Mouse (Mus musculus): ENCODE results near the gene Mgmt.
A peak's percentile ranks its signal among the peaks of the same experiment; 100 is the strongest.

The Mgmt gene

DNA sequence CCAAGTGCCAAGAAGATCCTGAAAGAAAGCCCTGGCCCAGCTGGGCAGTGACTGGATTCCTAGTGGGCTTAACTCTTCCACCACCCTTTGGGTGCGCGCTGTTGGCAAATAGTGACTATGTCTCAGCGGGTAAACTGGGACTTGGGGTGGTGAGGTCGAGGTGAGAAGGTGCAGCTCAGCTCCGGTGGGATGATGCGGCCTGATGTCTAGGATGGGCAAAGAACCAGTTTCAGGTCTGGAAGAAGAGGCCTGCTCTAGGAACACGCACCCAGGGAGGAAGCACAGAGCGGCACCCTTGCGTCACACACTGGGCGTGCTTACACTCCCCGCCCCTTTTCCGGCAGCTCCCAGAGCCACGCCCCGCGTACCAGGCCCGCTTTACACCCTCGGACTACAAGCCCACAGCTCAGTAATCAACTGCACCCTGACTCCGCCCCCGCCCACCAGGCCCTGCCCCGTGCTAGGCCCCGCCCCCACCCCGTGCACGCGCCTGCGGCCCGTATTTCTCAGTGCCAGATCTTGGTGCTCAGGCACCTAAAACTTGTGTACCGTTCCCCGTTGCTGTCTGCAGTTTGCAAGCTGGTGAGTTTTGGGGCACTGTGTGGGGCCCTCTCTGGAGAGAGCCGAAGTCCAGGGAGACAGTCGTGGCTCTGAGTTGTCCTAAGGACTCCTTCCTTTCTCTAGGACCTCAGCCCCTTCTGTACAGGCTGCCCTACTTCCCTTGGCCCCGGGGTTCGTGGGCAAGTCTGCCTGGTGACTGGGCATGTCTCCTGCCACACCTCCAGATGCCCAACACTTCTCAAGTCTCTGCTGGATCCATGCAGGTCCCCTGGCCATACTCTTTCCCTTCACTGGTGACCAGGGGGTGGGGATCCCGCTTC lies at the start of gene Mgmt:
TSS of gene Mgmt (plus strand) at position 509 of the 881 bp plus-strand sequence.
- DNase-seq (ENCODE audit: low spot score) = peak; percentile 60

DNA sequence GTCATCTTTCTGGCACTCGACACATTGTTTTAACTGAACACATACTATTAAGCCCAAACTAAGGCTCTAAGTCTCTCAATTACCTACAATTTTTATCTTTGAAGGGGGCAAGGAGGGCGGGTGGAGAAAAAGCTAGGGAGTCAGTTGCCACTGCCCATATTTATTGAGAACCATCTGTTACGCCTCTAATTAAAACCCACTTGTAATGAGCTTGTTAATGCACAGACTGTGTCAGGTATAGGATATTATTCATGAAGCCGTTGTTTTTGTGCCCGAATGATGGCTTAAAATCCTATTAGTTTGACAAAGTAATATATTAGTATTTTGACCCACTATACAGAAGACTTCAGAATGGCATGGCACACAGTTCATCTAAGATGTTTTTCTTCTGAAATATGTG lies 49.6 kb upstream of the Mgmt start:
- DNase-seq (ENCODE audit: low spot score) = no peak

DNA sequence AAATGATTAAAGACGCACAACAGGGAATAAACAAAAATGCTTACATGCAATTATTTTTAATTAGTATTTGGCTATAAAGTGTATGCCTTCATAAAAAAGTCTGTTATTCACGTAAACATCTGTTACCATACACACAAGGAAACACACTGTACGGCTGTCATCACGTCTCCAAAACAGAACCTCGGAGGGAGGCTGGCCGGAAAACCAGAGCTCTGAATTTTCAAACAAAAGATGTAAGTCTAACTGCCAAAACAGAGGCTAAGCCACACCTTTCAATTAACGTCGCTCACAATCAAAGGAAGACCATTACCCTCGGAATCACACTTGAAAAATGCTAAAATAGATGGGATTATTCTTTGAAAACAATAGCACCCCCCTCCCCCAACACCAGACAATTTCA lies 49.1 kb upstream of the Mgmt start:
- no peak for DNase-seq (ENCODE audit: low spot score)

DNA sequence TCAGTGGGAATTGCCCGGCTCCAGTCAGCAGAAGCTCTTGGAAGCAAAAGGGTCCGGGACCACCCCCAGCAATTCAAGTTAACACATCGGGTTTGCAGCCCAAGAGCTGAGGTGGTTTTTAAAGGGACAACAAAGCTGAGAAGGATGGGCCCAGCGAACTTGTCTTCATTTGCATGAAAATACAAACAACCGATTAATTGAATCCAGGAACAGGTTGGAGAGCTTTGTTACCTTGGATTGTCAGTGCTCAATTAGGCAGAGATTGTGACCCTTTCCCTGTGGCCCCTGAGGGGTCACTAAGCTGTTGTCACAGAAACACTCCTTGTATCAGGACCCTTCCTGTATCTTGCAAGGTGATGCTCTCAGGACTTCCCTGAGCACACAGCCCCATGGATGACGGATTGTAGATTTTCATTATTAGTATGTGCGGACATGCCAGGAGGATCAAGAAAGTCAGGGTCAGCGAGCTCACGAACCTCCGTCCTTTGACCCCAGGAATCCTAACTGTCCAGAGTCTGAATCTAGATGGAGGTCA lies 48.3 kb upstream of the Mgmt start:
- no peak for DNase-seq (ENCODE audit: low spot score)

DNA sequence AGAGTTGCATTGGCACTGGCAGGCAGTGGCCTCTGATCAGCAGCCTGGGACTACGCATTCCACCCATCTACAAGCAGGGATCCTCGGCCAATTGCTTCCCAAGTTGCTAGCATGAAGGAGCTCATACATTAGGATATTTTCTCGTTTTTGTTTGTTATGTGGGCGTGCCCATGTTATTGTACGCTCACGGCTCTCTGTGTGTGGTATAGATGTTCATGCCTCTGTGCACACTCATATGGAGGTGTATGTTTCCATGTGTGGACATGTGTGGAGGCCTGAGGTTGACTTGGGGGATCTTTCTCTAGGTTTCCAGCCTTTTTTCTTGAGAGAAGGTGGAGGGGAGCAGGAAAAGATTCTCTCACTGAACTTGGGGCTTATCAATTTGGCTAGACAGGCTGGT lies 46.8 kb upstream of the Mgmt start:
- no peak for DNase-seq (ENCODE audit: low spot score)

DNA sequence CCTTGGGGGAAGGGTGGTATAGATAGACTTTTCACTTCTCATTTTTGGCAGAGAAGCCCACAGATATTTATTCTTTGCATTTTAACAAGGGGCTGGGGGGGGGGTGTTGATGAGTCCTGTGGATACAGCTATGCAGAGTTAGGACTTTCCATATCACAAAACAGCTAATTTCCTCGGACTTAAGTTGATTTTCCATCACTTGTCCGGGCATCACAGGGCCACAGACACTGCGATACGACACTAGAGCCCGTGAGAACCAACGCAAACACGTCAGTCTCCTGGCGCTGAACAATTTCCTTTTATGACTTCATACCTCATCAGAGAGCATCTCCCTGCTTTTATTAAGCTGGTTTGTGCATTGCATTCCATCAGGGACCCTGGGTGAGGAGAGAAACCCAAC lies 45.7 kb upstream of the Mgmt start:
- no peak for DNase-seq (ENCODE audit: low spot score)

DNA sequence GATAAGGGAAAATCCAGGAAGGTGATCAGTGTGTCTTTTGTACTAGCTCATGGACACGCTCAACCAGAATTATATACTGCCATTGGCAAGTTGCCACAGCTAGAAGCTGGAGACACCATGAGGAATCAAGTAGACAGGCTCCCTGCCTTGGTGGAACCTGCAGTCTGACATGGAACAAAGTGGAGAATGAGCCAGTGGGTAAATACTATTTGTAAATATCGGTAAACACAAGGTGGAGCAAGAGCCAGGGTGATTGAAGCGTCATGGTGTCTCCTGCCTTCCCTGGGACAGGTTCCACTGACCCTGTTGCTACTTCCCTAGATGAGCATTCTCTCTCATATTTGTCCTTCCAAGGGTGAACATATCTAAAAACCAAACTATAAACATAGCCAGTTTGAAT lies 44.6 kb upstream of the Mgmt start:
- DNase-seq (ENCODE audit: low spot score) = no peak

DNA sequence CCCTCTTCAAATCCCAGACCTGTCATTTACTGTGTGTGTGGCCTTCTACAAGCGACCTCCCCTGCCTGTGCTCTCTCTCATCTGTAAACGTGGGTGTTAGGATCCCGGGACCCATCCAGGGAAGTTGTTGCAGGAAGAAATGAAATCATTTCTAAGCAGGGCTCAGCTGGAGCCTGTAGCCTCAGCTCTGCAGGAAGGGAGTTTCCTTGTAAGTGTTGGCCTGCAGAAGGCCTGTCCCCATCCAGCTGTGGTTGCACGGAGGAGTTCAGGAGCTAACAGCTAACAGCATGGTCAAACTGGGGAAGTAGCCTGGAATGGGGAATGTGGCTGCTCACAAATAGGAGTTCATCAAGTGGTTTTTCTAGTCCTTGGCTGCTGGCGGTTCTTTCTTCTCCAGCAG lies 44.1 kb upstream of the Mgmt start:
- DNase-seq (ENCODE audit: low spot score) = no peak

DNA sequence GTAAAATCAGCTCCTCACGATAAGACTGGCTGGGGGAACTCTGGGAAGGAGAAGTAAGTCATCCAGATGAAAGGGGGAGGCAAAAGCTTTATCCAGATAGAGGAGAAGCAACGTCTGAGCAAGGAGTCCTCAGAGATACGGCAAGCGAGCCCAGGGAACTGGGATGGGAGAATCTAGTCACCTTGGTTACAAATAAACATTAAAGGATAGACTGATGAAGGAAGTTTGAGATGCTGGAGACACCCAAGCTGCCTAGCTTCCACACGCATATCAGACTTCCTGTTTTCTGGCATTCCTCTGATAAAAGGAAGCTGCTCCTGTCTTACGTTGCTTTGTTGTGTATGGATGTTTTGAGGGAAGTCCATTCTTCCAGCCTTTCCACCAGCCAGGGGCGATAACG lies 42.5 kb upstream of the Mgmt start:
- DNase-seq (ENCODE audit: low spot score) = no peak

DNA sequence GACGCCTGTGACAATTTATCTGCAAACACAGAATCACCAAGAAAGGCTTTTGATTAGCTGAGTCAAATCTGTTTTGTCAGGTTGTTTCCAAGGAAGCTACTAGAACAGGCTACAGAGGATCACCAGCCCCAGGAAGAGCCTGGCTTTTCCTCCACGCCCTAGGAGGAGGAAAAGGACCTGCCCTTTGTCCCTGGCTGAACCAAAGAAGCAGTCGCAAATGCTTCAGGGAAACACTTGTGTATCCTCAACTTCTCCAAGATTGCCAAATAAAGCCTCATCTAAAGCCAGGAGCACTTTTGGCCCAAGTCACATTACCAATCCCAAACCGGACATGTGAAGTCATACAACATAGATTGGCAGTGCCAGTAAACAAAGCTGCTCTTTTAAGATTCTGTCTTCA lies 41.7 kb upstream of the Mgmt start:
- no peak for DNase-seq (ENCODE audit: low spot score)

DNA sequence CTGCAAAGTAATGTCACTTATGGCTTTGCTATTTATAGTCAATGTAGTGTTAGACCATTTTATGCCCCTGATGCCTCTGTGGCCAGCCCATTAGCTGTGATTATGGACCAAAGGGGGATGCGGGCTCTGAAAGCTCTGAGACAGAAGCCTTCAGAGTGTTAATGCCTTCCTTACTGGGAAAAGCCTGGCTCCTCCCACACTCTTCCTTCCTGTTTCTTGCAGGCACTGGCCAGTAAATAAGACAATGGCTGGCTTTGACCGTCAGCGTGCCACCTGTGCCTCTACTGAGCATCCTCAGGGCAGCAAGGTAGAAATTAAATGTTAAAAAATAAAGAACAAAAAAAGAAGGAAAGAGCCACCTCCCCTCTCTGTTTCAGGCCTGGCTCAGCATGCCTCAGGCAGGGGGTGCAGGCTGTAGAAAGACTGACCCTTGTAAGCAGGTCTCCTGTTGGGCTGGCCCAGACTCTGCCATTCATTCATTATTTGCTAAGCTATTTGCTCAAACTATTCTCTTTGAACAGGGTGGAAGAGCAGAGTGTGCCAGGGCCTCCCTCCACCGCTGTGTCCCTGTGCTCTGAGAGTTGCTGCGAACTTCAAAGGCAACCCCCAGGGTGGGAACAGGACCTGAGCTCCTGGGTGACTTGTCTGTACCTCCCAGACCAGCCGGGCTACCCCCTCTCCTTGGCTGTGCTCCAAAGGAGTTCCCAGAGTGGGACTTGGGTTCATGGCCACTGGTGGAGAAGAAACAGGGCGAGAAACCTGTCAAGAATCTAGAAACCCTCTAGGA lies 29.5 kb upstream of the Mgmt start:
- DNase-seq (ENCODE audit: low spot score) = no peak

DNA sequence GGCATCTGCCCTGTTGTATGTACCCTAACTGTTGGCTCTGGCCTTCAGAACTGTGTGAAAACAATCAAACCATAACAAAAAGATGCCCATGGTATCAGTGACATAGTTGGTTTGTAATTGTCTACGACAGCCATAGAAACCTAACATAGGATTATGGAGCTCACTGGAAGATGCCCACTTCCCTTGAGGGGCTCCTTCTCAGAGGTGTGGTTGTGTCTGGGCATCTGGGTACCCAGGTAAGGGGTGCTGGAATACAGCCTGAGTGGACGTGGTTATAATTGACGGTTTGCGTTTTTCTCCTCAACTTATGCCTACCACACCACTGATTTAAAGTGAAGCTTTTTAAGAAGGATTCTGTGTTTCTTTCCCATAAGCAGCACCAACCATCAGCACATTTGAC lies 28.5 kb upstream of the Mgmt start:
- no peak for DNase-seq (ENCODE audit: low spot score)

DNA sequence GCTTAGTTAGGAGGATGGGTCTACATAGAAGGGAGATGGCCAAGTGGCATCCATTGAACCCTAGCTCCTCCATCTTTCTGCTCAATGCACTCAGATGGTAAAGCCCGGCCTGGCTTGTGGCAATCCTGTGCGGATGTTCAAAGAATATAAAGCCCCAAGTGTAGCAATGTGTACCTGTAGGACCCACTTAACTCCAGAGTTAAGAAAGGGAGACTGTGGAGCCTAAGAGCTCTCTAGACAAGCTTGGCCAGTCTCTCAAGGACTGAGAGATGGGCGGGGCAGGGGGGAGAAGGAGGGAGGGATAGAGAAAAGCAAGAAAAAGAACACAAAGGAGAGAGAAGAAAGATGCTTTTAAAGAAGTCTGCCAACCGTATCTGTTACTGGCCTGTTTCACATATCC lies 27.9 kb upstream of the Mgmt start:
- no peak for DNase-seq (ENCODE audit: low spot score)

DNA sequence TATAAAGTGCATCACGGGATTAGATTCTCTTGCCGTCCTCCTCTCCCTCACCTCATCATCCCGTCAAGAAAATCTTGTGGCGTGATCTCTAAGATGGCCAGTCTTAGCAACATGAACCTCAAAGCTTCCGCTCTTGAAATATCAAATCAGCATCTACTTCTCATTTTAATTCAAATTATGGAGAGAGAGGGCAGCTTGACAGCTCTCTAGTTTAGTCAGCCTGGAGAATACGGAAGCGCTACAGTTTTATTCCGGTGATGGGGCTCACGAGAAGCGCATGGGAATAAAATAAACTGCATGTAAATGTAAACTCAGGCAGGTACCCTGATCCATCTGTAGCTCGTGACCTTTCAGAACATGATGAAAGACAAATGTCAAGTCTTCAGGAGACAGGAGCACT lies 22.9 kb upstream of the Mgmt start:
- DNase-seq (ENCODE audit: low spot score) = no peak

DNA sequence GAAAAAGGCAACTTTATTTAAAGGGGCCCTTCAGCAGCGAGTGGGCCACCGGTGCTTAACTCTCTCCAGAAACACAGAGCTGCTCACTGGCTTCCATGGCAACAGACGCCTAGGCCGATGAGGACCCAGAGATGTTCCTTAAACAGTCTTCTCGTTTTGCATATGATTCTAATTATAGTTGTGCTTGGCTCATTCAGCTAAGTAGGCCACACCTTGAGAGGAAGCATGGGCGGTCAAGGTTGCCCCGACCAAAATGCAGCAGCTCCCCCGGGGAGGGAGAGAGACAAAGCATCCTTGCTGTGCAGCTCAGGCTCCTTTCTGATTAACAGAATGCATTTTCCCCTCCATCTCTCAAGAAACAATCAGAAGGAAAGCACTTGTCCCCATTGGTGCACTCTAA lies 22.4 kb upstream of the Mgmt start:
- peak; percentile 13 for DNase-seq (ENCODE audit: low spot score)

DNA sequence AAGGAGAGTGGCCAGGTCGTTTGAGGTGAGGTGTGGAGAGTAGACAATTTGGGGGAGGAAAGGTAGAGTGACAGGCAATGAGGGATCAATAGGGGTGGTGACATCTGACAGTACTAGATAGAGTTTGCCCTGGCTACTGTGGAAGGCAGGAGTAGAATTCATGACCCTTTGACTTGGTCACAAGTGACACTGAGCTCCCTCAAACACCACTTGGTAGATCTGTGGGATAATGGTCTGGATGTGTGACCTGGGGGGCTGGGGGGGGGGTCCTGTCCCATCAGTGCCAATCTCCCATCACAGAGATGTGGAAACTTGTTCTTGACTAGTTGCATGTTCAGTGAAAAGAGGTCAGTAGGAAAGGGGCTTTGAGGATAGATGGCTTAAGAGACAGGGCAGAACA lies 20.0 kb upstream of the Mgmt start:
- no peak for DNase-seq (ENCODE audit: low spot score)

DNA sequence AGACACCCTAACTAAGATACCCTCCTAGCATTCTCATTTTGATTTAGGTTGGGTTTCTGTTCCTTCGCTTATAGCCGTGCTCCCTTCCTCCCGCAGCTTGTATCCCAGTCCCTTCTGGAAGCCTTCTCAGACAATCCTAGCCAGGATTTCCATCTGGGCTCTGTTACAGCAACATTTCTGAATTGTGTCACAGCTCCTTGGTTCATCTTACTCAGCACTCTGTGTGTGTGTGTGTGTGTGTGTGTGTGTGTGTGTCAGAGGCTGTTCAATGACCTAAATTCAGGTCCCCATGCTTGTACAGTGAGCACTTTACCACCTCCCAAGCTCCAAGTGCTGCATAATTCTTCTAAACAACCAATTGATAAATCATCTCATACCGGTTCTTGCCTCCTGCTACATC lies 14.0 kb upstream of the Mgmt start:
- no peak for DNase-seq (ENCODE audit: low spot score)

DNA sequence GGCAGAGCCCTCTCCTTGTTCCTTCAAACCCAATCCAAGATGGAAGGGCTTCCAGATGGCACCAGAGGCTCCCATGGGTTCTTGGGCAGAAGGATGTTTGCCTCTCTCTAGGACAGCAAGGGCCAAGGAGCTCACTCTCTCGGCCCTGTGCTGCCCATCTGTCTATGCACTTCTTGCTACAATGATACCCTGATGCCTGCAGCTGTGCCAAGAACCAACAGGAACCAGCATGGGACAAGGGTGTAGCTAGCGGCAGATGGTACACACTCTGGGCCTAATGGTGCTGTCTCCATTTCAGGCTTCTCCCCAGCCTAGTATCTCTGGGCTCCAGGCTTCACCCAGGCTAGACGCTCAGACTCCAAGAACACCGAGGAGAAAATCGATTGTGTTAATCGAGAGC lies 6.3 kb upstream of the Mgmt start:
- DNase-seq (ENCODE audit: low spot score) = no peak

DNA sequence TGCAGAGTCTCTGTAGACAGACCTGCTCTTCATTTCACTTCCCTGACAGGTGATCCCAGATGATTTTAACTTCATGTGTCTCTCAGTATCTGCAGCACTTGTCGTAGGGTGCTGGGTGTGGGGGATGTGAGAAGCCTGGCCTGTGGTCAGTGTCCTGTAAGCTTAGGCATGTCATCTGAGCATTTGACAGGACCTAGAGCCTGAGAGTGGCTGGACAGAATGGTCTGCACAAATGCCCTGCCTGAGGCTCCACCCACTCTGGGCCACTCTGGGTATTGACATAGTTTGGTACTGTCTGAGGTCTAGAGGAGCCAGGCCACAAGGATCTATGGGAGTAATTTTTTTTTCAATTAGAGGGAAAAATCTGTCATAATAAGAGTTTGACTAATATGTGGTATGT lies 942 bp downstream of the Mgmt start:
- no peak for DNase-seq (ENCODE audit: low spot score)

DNA sequence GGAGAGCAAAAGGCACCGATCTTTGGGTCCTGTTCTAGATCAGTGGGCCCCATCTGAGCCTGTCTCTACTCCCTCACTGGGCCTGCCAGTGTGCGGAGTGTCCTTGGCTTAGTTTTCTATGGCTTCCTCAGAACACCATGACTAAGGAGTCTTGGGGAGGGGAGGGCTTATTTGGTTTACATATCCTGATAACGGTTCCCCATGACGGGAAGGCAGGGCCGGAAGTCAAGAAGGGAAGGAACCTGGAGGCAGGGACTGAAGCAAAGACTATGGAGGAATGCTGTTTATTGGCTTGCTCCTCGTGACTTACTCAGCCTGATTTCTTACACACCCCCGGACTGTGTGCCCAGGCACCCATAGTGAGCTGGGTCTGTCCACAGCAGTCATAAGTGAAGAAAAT lies 1.4 kb downstream of the Mgmt start:
- DNase-seq (ENCODE audit: low spot score) = no peak

DNA sequence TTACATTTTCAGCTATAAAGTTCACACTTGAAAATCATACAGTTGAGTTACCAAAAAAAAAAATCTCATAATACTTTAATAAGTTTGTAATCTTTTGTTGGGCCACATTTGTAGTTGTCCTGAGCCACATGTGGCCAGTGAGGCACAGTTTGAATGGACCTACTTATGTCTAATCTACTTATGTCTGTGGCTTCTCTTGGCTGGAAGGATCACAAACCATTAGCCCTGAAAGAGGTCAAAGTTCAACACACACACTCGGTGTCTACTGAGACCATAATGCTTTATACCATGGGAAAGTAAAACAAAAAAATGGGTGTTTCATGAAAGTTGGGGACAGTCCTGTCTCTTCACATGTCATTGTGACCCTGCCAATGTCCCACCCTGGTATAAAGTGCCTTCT lies 3.1 kb downstream of the Mgmt start:
- DNase-seq (ENCODE audit: low spot score) = no peak

DNA sequence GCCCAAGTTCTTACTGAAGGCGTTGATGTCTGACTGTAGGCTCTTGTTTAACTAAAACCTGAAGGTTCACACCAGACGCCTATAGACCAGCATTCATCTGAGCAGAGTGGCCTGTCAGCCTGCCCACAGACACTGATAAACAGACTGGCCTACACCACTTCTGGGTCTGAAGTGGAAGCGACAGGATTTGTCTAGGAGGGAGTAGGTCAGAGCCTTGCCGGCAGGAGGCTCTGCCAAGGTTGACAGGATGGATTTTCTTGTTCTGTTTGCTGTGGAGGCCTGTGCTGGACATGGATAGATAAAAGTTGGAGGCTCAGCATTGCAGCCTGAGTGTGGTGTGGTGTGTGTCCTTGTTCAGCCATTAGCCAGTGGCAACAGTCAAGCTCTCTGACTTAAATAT lies 3.6 kb downstream of the Mgmt start:
- no peak for DNase-seq (ENCODE audit: low spot score)

DNA sequence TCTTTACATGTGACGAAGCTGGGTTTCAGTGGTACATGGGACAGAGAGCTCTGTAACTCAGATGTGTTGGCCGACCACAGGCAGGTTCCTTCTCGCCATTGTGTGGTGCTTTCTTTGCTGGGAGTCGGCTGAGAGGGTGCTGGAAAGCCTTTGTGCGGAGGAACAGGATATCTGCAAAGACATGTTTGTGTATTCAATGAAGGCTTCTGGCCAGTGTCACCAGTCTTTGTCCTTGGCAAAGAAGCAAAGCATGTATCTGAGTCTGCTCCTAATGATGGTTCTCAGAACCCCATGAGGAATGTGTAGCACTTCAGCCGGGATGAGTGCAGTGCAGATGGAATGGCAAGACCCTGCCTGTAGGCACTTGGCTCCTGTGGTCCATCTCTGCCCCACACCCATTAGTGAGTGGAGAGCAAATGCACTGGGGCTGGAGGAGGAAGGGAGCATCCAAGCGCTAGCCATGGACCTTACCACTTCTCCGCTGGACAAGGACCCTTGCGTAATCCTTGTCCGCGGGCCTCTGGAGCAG lies 14.3 kb downstream of the Mgmt start:
- no peak for DNase-seq (ENCODE audit: low spot score)

All from layer of hippocampus, adult 9-10 months (tissue).